Comparison of ENCODE assay signal across 10 mouse cellular contexts in genomic region chr2:121408160-121408559, GRCm38 (mm10). TPM values are rescaled to one million over a fixed set of nuclear protein-coding genes. Genes with fewer than 3 reads are reported as not detected.
DNase-seq lines count a peak whose midpoint lies in the region; ATAC-seq and TF ChIP-seq lines count a peak whose summit lies in the region.
"Had no signal": no experiment of that assay in that cellular context is flagged by ENCODE, and none has a peak within 500 bp of the region (broad histone marks: within the 10 kb centered on the region; RNA-seq: fewer than 3 reads in every experiment).

No protein-coding gene starts in this region.

- no peak overlapping the region for H3K4me3 ChIP-seq in hindbrain, embryonic 11.5 days (ENCODE audit: low read depth, low read length)
- no peak overlapping the region for H3K4me3 ChIP-seq in hindbrain, embryonic 16.5 days (ENCODE audit: low read length)
- no peak overlapping the region for H3K4me3 ChIP-seq in embryonic facial prominence, embryonic 11.5 days (ENCODE audit: low read depth, low read length)
- no peak overlapping the region for H3K4me3 ChIP-seq in lung, embryonic 14.5 days (ENCODE audit: low read depth, low read length)
- H3K4me3 ChIP-seq: erythroblast, embryonic 14.5 days had no signal

- H3K27ac ChIP-seq in hindbrain, embryonic 11.5 days (ENCODE audit: low read depth, low read length), result no peak overlapping the region
- no peak overlapping the region for H3K27ac ChIP-seq in hindbrain, embryonic 16.5 days (ENCODE audit: low read depth, low read length)
- H3K27ac ChIP-seq in embryonic facial prominence, embryonic 11.5 days (replicated peaks; ENCODE audit: low read depth, low read length), result no peak overlapping the region
- no peak overlapping the region for H3K27ac ChIP-seq in lung, embryonic 14.5 days (ENCODE audit: low read depth)

- H3K27me3 ChIP-seq in hindbrain, embryonic 11.5 days (ENCODE audit: control insufficient read depth, insufficient read depth, low read length), result no peaks in the 10 kb centered on the region
- H3K27me3 ChIP-seq in hindbrain, embryonic 16.5 days (replicated peaks; ENCODE audit: control insufficient read depth, insufficient read depth, low read length), result no peaks in the 10 kb centered on the region
- H3K27me3 ChIP-seq in embryonic facial prominence, embryonic 11.5 days (ENCODE audit: control insufficient read depth, insufficient read depth, low read length), result no peaks in the 10 kb centered on the region
- H3K27me3 ChIP-seq in lung, embryonic 14.5 days (ENCODE audit: insufficient read depth, low read length), result no peaks in the 10 kb centered on the region

- H3K9me3 ChIP-seq in hindbrain, embryonic 11.5 days (ENCODE audit: control insufficient read depth, low read length), result no peaks in the 10 kb centered on the region
- no peaks in the 10 kb centered on the region for H3K9me3 ChIP-seq in hindbrain, embryonic 16.5 days (ENCODE audit: control insufficient read depth, low read length)
- H3K9me3 ChIP-seq in embryonic facial prominence, embryonic 11.5 days (replicated peaks; ENCODE audit: control insufficient read depth, low read length), result no peaks in the 10 kb centered on the region
- H3K9me3 ChIP-seq in lung, embryonic 14.5 days (ENCODE audit: low read depth, low read length), result no peaks in the 10 kb centered on the region

- 37% methylated on average over 4 of the region's 4 CpGs for WGBS in hindbrain, embryonic 11.5 days
- WGBS in hindbrain, embryonic 16.5 days, result 37% methylated on average over 4 of the region's 4 CpGs
- 28% methylated on average over 4 of the region's 4 CpGs for WGBS in embryonic facial prominence, embryonic 11.5 days
- WGBS in lung, embryonic 14.5 days, result 26% methylated on average over 4 of the region's 4 CpGs

- ATAC-seq in hindbrain, embryonic 11.5 days (ENCODE audit: low FRiP score), result no peak
- ATAC-seq in hindbrain, embryonic 16.5 days, result no peak
- ATAC-seq in embryonic facial prominence, embryonic 11.5 days (replicated peaks; ENCODE audit: insufficient number of reproducible peaks, low FRiP score, low TSS enrichment, low read depth), result no peak
- no peak for ATAC-seq in lung, embryonic 14.5 days (ENCODE audit: insufficient read depth)

- no peaks in the 10 kb centered on the region for H3K4me1 ChIP-seq in hindbrain, embryonic 11.5 days (replicated peaks; ENCODE audit: control insufficient read depth, insufficient read depth, low read length)
- peaks cover 2% of the 10 kb centered on the region; the same call in 1 of the 2 replicates for H3K4me1 ChIP-seq in hindbrain, embryonic 16.5 days (ENCODE audit: control insufficient read depth, insufficient read depth, low read depth, low read length)
- no peaks in the 10 kb centered on the region for H3K4me1 ChIP-seq in embryonic facial prominence, embryonic 11.5 days (ENCODE audit: control insufficient read depth, insufficient read depth, low read length)
- H3K4me1 ChIP-seq in lung, embryonic 14.5 days (ENCODE audit: insufficient read depth), result no peaks in the 10 kb centered on the region

- TF ChIP-seq CTCF in lung, embryonic 14.5 days (IDR thresholded peaks at IDR 0.05; ENCODE audit: low read depth), result peak; percentile 55

- H3K36me3 ChIP-seq in hindbrain, embryonic 11.5 days (ENCODE audit: control insufficient read depth, insufficient read depth, low read length), result no peaks in the 10 kb centered on the region
- H3K36me3 ChIP-seq in hindbrain, embryonic 16.5 days (ENCODE audit: control insufficient read depth, insufficient read depth, low read length), result no peaks in the 10 kb centered on the region
- no peaks in the 10 kb centered on the region for H3K36me3 ChIP-seq in embryonic facial prominence, embryonic 11.5 days (replicated peaks; ENCODE audit: control insufficient read depth, insufficient read depth, low read depth, low read length)
- no peaks in the 10 kb centered on the region for H3K36me3 ChIP-seq in lung, embryonic 14.5 days (ENCODE audit: insufficient read depth)

- peak; percentile 17 for DNase-seq in hindbrain, embryonic 11.5 days (ENCODE audit: low spot score)
- peak; percentile 87 for DNase-seq in CD4-positive, CD25-positive, alpha-beta regulatory T cell, adult 2 months (ENCODE audit: low read depth, low spot score)
- DNase-seq in ZHBTc4 (ENCODE audit: low read depth, low spot score), result peak; percentile 85
- peak; percentile 27 for DNase-seq in embryonic facial prominence, embryonic 11.5 days (ENCODE audit: low spot score)
- peak; percentile 45 for DNase-seq in lung, embryonic 14.5 days
- peak; percentile 57 to 88 for DNase-seq in spleen, postnatal 4 days (ENCODE audit: low spot score in 2 of 2)
- no peak for DNase-seq in layer of hippocampus, adult 9-10 months (ENCODE audit: low spot score)

- H3K9ac ChIP-seq in hindbrain, embryonic 11.5 days (ENCODE audit: low read depth, low read length), result no peak overlapping the region
- H3K9ac ChIP-seq in hindbrain, embryonic 16.5 days (ENCODE audit: low read depth, low read length), result no peak overlapping the region
- no peak overlapping the region for H3K9ac ChIP-seq in embryonic facial prominence, embryonic 11.5 days (replicated peaks; ENCODE audit: low read length)
- no peak overlapping the region for H3K9ac ChIP-seq in lung, embryonic 14.5 days

- no peak overlapping the region for H3K4me2 ChIP-seq in hindbrain, embryonic 11.5 days (replicated peaks; ENCODE audit: low read depth, low read length)
- H3K4me2 ChIP-seq in hindbrain, embryonic 16.5 days (ENCODE audit: low read length), result no peak overlapping the region
- no peak overlapping the region for H3K4me2 ChIP-seq in embryonic facial prominence, embryonic 11.5 days (ENCODE audit: low read depth, low read length)
- H3K4me2 ChIP-seq in lung, embryonic 14.5 days, result no peak overlapping the region

RNA-seq across cellular contexts. Expression of gene Pdia3, which starts 5.4 kb away (rescaled TPM):
- 470 and 556 TPM in 2 replicates for polyA plus RNA-seq in hindbrain, embryonic 11.5 days (2014; fragmentation: Nextera tagmentation; extraction: Ambion mirVana)
- 379 and 403 TPM in 2 replicates for polyA plus RNA-seq in hindbrain, embryonic 16.5 days (2015; fragmentation: Nextera tagmentation; extraction: Ambion mirVana)
- 589 and 609 TPM in 2 replicates for polyA plus RNA-seq in embryonic facial prominence, embryonic 11.5 days (2014; fragmentation: Nextera tagmentation; extraction: Ambion mirVana)
- 628 and 649 TPM in 2 replicates for polyA plus RNA-seq in lung, embryonic 14.5 days (2014; fragmentation: Nextera tagmentation; extraction: Ambion mirVana)

RNA-seq across cellular contexts. Expression of gene Catsper2, which starts 5.4 kb away (rescaled TPM):
- 1.9 and 2.7 TPM in 2 replicates for polyA plus RNA-seq in hindbrain, embryonic 11.5 days (2014; fragmentation: Nextera tagmentation; extraction: Ambion mirVana)
- 3.5 and 3.6 TPM in 2 replicates for polyA plus RNA-seq in hindbrain, embryonic 16.5 days (2015; fragmentation: Nextera tagmentation; extraction: Ambion mirVana)
- 1.8 and 2.0 TPM in 2 replicates for polyA plus RNA-seq in embryonic facial prominence, embryonic 11.5 days (2014; fragmentation: Nextera tagmentation; extraction: Ambion mirVana)
- 2.0 and 2.6 TPM in 2 replicates for polyA plus RNA-seq in lung, embryonic 14.5 days (2014; fragmentation: Nextera tagmentation; extraction: Ambion mirVana)
- polyA plus RNA-seq: erythroblast, embryonic 14.5 days had no signal

RNA-seq across cellular contexts. Expression of gene Strc, which starts 21.2 kb away (rescaled TPM):
- not detected in 2 replicates for polyA plus RNA-seq in hindbrain, embryonic 11.5 days (2014; fragmentation: Nextera tagmentation; extraction: Ambion mirVana)
- polyA plus RNA-seq in hindbrain, embryonic 16.5 days (2015; fragmentation: Nextera tagmentation; extraction: Ambion mirVana), result 0.03 and 0.04 TPM in 2 replicates
- polyA plus RNA-seq in embryonic facial prominence, embryonic 11.5 days (2014; fragmentation: Nextera tagmentation; extraction: Ambion mirVana), result not detected in 2 replicates
- 0.24 TPM in 1 of 2 replicates, not detected in the other for polyA plus RNA-seq in lung, embryonic 14.5 days (2014; fragmentation: Nextera tagmentation; extraction: Ambion mirVana)
- polyA plus RNA-seq: erythroblast, embryonic 14.5 days; lung, embryonic 16.5 days had no signal

RNA-seq across cellular contexts. Expression of gene Ell3, which starts 35.9 kb away (rescaled TPM):
- 3.1 and 3.7 TPM in 2 replicates for polyA plus RNA-seq in hindbrain, embryonic 11.5 days (2014; fragmentation: Nextera tagmentation; extraction: Ambion mirVana)
- 2.4 and 3.0 TPM in 2 replicates for polyA plus RNA-seq in hindbrain, embryonic 16.5 days (2015; fragmentation: Nextera tagmentation; extraction: Ambion mirVana)
- 9.5 and 15.2 TPM in 2 replicates for polyA plus RNA-seq in embryonic facial prominence, embryonic 11.5 days (2014; fragmentation: Nextera tagmentation; extraction: Ambion mirVana)
- polyA plus RNA-seq in lung, embryonic 14.5 days (2014; fragmentation: Nextera tagmentation; extraction: Ambion mirVana), result 9.0 and 10.4 TPM in 2 replicates
- polyA plus RNA-seq: erythroblast, embryonic 14.5 days had no signal

RNA-seq across cellular contexts. Expression of gene Serf2, which starts 40.8 kb away (rescaled TPM):
- 457 and 490 TPM in 2 replicates for polyA plus RNA-seq in hindbrain, embryonic 11.5 days (2014; fragmentation: Nextera tagmentation; extraction: Ambion mirVana)
- 254 and 262 TPM in 2 replicates for polyA plus RNA-seq in hindbrain, embryonic 16.5 days (2015; fragmentation: Nextera tagmentation; extraction: Ambion mirVana)
- polyA plus RNA-seq in embryonic facial prominence, embryonic 11.5 days (2014; fragmentation: Nextera tagmentation; extraction: Ambion mirVana), result 475 and 478 TPM in 2 replicates
- polyA plus RNA-seq in lung, embryonic 14.5 days (2014; fragmentation: Nextera tagmentation; extraction: Ambion mirVana), result 488 and 525 TPM in 2 replicates
